Mouse (Mus musculus): ENCODE data around the gene Cacna2d4.

- no peak for TF ChIP-seq TAL1 (IDR thresholded peaks at IDR 0.05; ENCODE audit: low read length)
- no peak for TF ChIP-seq GATA1 (IDR thresholded peaks at IDR 0.05; ENCODE audit: low read length)
Observed at GRCm38 (mm10) chr6:119321752-119322151, 85.4 kb downstream of the Cacna2d4 start.
